Mouse (Mus musculus): Measurements from ENCODE around the gene Tbck. TPM values are rescaled to one million over a fixed set of nuclear protein-coding genes. Genes with fewer than 3 reads are reported as not detected.

Gene Tbck
- total and polyA plus RNA-seq, 2 experiments from 2014 or later = 35.0 to 39.9 TPM

GRCm38 (mm10) chr3:132784732-132785131, 100.8 kb downstream of the Tbck start:
- H3K4me3 ChIP-seq (ENCODE audit: low read depth, low read length) = no peak overlapping the region
- no peaks in the 10 kb centered on the region for H3K27me3 ChIP-seq (ENCODE audit: insufficient read depth, low read length)
- WGBS = 91% methylated on average over 6 of the region's 6 CpGs
- H3K9ac ChIP-seq = no peak overlapping the region
- DNase-seq = no peak
- no peaks in the 10 kb centered on the region for H3K9me3 ChIP-seq (ENCODE audit: low read length)
- no peak for TF ChIP-seq CTCF (IDR thresholded peaks at IDR 0.05; ENCODE audit: low read depth)
- H3K36me3 ChIP-seq (ENCODE audit: insufficient read depth) = no peaks in the 10 kb centered on the region
- no peak overlapping the region for H3K27ac ChIP-seq (ENCODE audit: low read depth, low read length)
- H3K4me1 ChIP-seq (ENCODE audit: insufficient read depth) = no peaks in the 10 kb centered on the region
- no peak for ATAC-seq
- H3K4me2 ChIP-seq (ENCODE audit: low read depth) = no peak overlapping the region

GRCm38 (mm10) chr3:132786690-132787089, 102.7 kb downstream of the Tbck start:
- 93% methylated on average over 3 of the region's 3 CpGs for WGBS
- H3K4me2 ChIP-seq (ENCODE audit: low read depth) = no peak overlapping the region
- no peaks in the 10 kb centered on the region for H3K36me3 ChIP-seq (ENCODE audit: insufficient read depth)
- DNase-seq = no peak
- no peak overlapping the region for H3K4me3 ChIP-seq (ENCODE audit: low read depth, low read length)
- no peak for ATAC-seq
- no peaks in the 10 kb centered on the region for H3K9me3 ChIP-seq (ENCODE audit: low read length)
- H3K4me1 ChIP-seq (ENCODE audit: insufficient read depth) = no peaks in the 10 kb centered on the region
- no peaks in the 10 kb centered on the region for H3K27me3 ChIP-seq (ENCODE audit: insufficient read depth, low read length)
- H3K9ac ChIP-seq = no peak overlapping the region
- H3K27ac ChIP-seq (ENCODE audit: low read depth, low read length) = no peak overlapping the region
- no peak for TF ChIP-seq CTCF (IDR thresholded peaks at IDR 0.05; ENCODE audit: low read depth)

GRCm38 (mm10) chr3:132787775-132788174, 103.8 kb downstream of the Tbck start:
- DNase-seq (no peak), ATAC-seq (no peak)
- H3K4me3 ChIP-seq (ENCODE audit: low read depth, low read length) = no peak overlapping the region
- no peaks in the 10 kb centered on the region for H3K9me3 ChIP-seq (ENCODE audit: low read length)
- no peaks in the 10 kb centered on the region for H3K36me3 ChIP-seq (ENCODE audit: insufficient read depth)
- TF ChIP-seq CTCF (IDR thresholded peaks at IDR 0.05; ENCODE audit: low read depth) = no peak
- whole genome bisulfite sequencing = 94% methylated on average over 4 of the region's 4 CpGs
- H3K27ac ChIP-seq (ENCODE audit: low read depth, low read length) = no peak overlapping the region
- no peaks in the 10 kb centered on the region for H3K27me3 ChIP-seq (ENCODE audit: insufficient read depth, low read length)
- no peak overlapping the region for H3K4me2 ChIP-seq (ENCODE audit: low read depth)
- no peak overlapping the region for H3K9ac ChIP-seq
- no peaks in the 10 kb centered on the region for H3K4me1 ChIP-seq (ENCODE audit: insufficient read depth)

GRCm38 (mm10) chr3:132791140-132791539, 107.2 kb downstream of the Tbck start:
- Histone ChIP-seq H3K4me3 (ENCODE audit: low read depth, low read length) (no peak overlapping the region), H3K27ac (ENCODE audit: low read depth, low read length) (no peak overlapping the region), H3K27me3 (ENCODE audit: insufficient read depth, low read length) (no peaks in the 10 kb centered on the region), H3K4me1 (ENCODE audit: insufficient read depth) (no peaks in the 10 kb centered on the region), H3K36me3 (ENCODE audit: insufficient read depth) (peaks cover 3% of the 10 kb centered on the region; the same call in 1 of the 2 replicates), H3K9ac (no peak overlapping the region), H3K9me3 (ENCODE audit: low read length) (no peaks in the 10 kb centered on the region), H3K4me2 (ENCODE audit: low read depth) (no peak overlapping the region)
- 94% methylated on average over 4 of the region's 4 CpGs for WGBS
- DNase-seq (no peak), ATAC-seq (no peak)
- no peak for TF ChIP-seq CTCF (IDR thresholded peaks at IDR 0.05; ENCODE audit: low read depth)

GRCm38 (mm10) chr3:132800196-132800595, 116.3 kb downstream of the Tbck start:
- Histone ChIP-seq H3K36me3 (ENCODE audit: insufficient read depth) (peaks cover 11% of the 10 kb centered on the region; the same call in 1 of the 2 replicates), H3K9me3 (ENCODE audit: low read length) (no peaks in the 10 kb centered on the region), H3K4me3 (ENCODE audit: low read depth, low read length) (no peak overlapping the region), H3K9ac (no peak overlapping the region), H3K27me3 (ENCODE audit: insufficient read depth, low read length) (no peaks in the 10 kb centered on the region), H3K4me2 (ENCODE audit: low read depth) (no peak overlapping the region), H3K4me1 (ENCODE audit: insufficient read depth) (no peaks in the 10 kb centered on the region), H3K27ac (ENCODE audit: low read depth, low read length) (no peak overlapping the region)
- 78% methylated on average over 1 of the region's 1 CpGs for WGBS
- ATAC-seq (no peak), DNase-seq (no peak)
- no peak for TF ChIP-seq CTCF (IDR thresholded peaks at IDR 0.05; ENCODE audit: low read depth)

GRCm38 (mm10) chr3:132801910-132802309, 118.0 kb downstream of the Tbck start:
- no peak overlapping the region for H3K4me2 ChIP-seq (ENCODE audit: low read depth)
- H3K36me3 ChIP-seq (ENCODE audit: insufficient read depth) = peaks cover 8% of the 10 kb centered on the region; the same call in 1 of the 2 replicates
- H3K4me3 ChIP-seq (ENCODE audit: low read depth, low read length) = no peak overlapping the region
- no peaks in the 10 kb centered on the region for H3K9me3 ChIP-seq (ENCODE audit: low read length)
- TF ChIP-seq CTCF (IDR thresholded peaks at IDR 0.05; ENCODE audit: low read depth) = no peak
- no peak for DNase-seq
- no peaks in the 10 kb centered on the region for H3K4me1 ChIP-seq (ENCODE audit: insufficient read depth)
- no peak for ATAC-seq
- H3K9ac ChIP-seq = no peak overlapping the region
- 87% methylated on average over 3 of the region's 3 CpGs for WGBS
- no peaks in the 10 kb centered on the region for H3K27me3 ChIP-seq (ENCODE audit: insufficient read depth, low read length)
- no peak overlapping the region for H3K27ac ChIP-seq (ENCODE audit: low read depth, low read length)

- H3K27ac ChIP-seq (ENCODE audit: low read depth, low read length) = no peak overlapping the region
- no peak overlapping the region for H3K4me2 ChIP-seq (ENCODE audit: low read depth)
- no peaks in the 10 kb centered on the region for H3K27me3 ChIP-seq (ENCODE audit: insufficient read depth, low read length)
- no peak for TF ChIP-seq CTCF (IDR thresholded peaks at IDR 0.05; ENCODE audit: low read depth)
- 67% methylated on average over 2 of the region's 2 CpGs for WGBS
- no peak overlapping the region for H3K4me3 ChIP-seq (ENCODE audit: low read depth, low read length)
- H3K4me1 ChIP-seq (ENCODE audit: insufficient read depth) = no peaks in the 10 kb centered on the region
- no peaks in the 10 kb centered on the region for H3K9me3 ChIP-seq (ENCODE audit: low read length)
- ATAC-seq (no peak), DNase-seq (no peak)
- H3K36me3 ChIP-seq (ENCODE audit: insufficient read depth) = peaks cover 3% of the 10 kb centered on the region; the same call in 1 of the 2 replicates
- no peak overlapping the region for H3K9ac ChIP-seq
These were observed 124.1 kb downstream of the Tbck start for GRCm38 (mm10) chr3:132807888-132808579.

Data from forebrain, postnatal 0 days (tissue).